Comparison of ENCODE assay signal across 19 mouse cellular contexts in the genomic region with DNA sequence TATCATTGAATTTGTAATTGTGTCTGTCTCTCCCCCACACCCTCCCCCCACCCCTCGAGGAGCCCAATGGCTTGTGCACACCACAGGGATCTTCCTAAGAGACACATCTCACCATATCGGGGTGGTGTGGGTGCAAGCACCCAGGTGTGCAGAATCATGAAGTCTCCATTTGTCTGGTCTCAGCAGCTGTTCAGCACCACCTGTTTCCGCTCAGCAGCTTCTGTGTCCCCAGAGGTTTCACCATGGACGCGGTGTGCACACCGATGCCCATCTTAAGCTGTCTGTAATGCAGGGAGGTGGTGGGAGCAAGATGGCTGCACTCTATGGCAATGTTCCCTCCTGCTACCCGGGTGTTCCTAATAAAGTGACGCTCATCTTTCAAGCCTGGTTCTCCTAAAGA.
"Had no signal": no experiment of that assay in that cellular context is flagged by ENCODE, and none has a peak within 500 bp of the region (broad histone marks: within the 10 kb centered on the region; RNA-seq: fewer than 3 reads in every experiment).

No protein-coding gene starts in this region.

- H3K4me1 ChIP-seq: neural tube, embryonic 12.5 days had no signal

- H3K27me3 ChIP-seq: liver, embryonic 13.5 days; neural tube, embryonic 12.5 days; neural tube, embryonic 15.5 days had no signal

- H3K27ac ChIP-seq: left cerebral cortex, adult 2 months; liver, embryonic 13.5 days; neural tube, embryonic 12.5 days; neural tube, embryonic 15.5 days; stomach, postnatal 0 days had no signal

- H3K4me2 ChIP-seq: liver, embryonic 13.5 days; midbrain, embryonic 11.5 days; neural tube, embryonic 12.5 days; neural tube, embryonic 15.5 days had no signal

- H3K9me3 ChIP-seq: liver, embryonic 13.5 days; neural tube, embryonic 12.5 days; neural tube, embryonic 15.5 days had no signal

- H3K9ac ChIP-seq: liver, embryonic 13.5 days; neural tube, embryonic 12.5 days; neural tube, embryonic 15.5 days had no signal

- H3K4me3 ChIP-seq: left cerebral cortex, adult 2 months; liver, embryonic 13.5 days; neural tube, embryonic 12.5 days; neural tube, embryonic 15.5 days had no signal

- DNase-seq: kidney, adult 2 months; kidney, postnatal 10 days; kidney, postnatal 36 days; layer of hippocampus, postnatal 36 days; liver, embryonic 13.5 days; lung, adult 2 months; lung, postnatal 14 days; lung, postnatal 4 days; midbrain, embryonic 14.5 days; retina, postnatal 1 day; right cerebral cortex, postnatal 25 days; thymus, adult 2 months; thymus, postnatal 14 days; thymus, postnatal 4 days had no signal
